Mouse (Mus musculus) frontal cortex, postnatal 36 days (tissue): ENCODE results near the gene Gpm6b.
A peak's percentile ranks its signal among the peaks of the same experiment; 100 is the strongest.

ENCODE experiments used
- DNase-seq, 2 experiments: peaks; one replicate each; pipeline ENCODE4 v3.0.0; 2022; ENCODE audit warnings: low spot score in 2 of 2

Gpm6b gene

GRCm38 (mm10) chrX:166238831-166239460, at the start of gene Gpm6b:
Gpm6b (plus strand) TSS chrX:166238911.
- peak; percentile 34 to 41 for DNase-seq

- DNase-seq: no peak
Measured at GRCm38 (mm10) chrX:166196327-166196726, 42.4 kb upstream of the Gpm6b start.

- no peak for DNase-seq
Measured at GRCm38 (mm10) chrX:166198266-166198665, 40.4 kb upstream of the Gpm6b start.

- DNase-seq: no peak
Measured at GRCm38 (mm10) chrX:166199812-166200211, 38.9 kb upstream of the Gpm6b start.

- peak in 1 of 2 experiments; percentile 36 for DNase-seq
Measured at GRCm38 (mm10) chrX:166214576-166214975, 24.1 kb upstream of the Gpm6b start.

GRCm38 (mm10) chrX:166216248-166216647, 22.5 kb upstream of the Gpm6b start:
- DNase-seq: no peak

- DNase-seq: peak; percentile 48 to 73
Measured at GRCm38 (mm10) chrX:166216720-166217119, 22.0 kb upstream of the Gpm6b start.

GRCm38 (mm10) chrX:166219331-166219730, 19.4 kb upstream of the Gpm6b start:
- peak in 1 of 2 experiments; percentile 23 for DNase-seq

GRCm38 (mm10) chrX:166226856-166227255, 11.9 kb upstream of the Gpm6b start:
- DNase-seq: no peak

- DNase-seq: no peak
Measured at GRCm38 (mm10) chrX:166229750-166230149, 9.0 kb upstream of the Gpm6b start.

GRCm38 (mm10) chrX:166230515-166231267, 8.0 kb upstream of the Gpm6b start:
- DNase-seq: no peak

GRCm38 (mm10) chrX:166236131-166236530, 2.6 kb upstream of the Gpm6b start:
- no peak for DNase-seq

GRCm38 (mm10) chrX:166239520-166239919, 809 bp downstream of the Gpm6b start:
- DNase-seq: peak in 1 of 2 experiments; percentile 28

GRCm38 (mm10) chrX:166240751-166241150, 2.0 kb downstream of the Gpm6b start:
- DNase-seq: peak; percentile 4 to 12

GRCm38 (mm10) chrX:166243261-166243885, 4.7 kb downstream of the Gpm6b start:
- peak; percentile 5 to 34 for DNase-seq

- no peak for DNase-seq
Measured at GRCm38 (mm10) chrX:166271489-166271888, 32.8 kb downstream of the Gpm6b start.

- DNase-seq: no peak
Measured at GRCm38 (mm10) chrX:166272646-166273045, 33.9 kb downstream of the Gpm6b start.

GRCm38 (mm10) chrX:166279861-166280260, 41.1 kb downstream of the Gpm6b start:
- DNase-seq: no peak

- DNase-seq: no peak
Measured at GRCm38 (mm10) chrX:166286760-166287483, 48.2 kb downstream of the Gpm6b start.

- no peak for DNase-seq
Measured at GRCm38 (mm10) chrX:166291266-166291665, 52.6 kb downstream of the Gpm6b start.

- no peak for DNase-seq
Measured at GRCm38 (mm10) chrX:166293465-166293864, 54.8 kb downstream of the Gpm6b start.

- DNase-seq: no peak
Measured at GRCm38 (mm10) chrX:166302791-166303190, 64.1 kb downstream of the Gpm6b start.
